Mouse (Mus musculus) layer of hippocampus, adult 9-11 months (tissue): ENCODE measurements around the gene B3gnt7.
A peak's percentile ranks its signal among the peaks of the same experiment; 100 is the strongest.
"Not testable (repeated sequence)": the region's sequence is repeated elsewhere in the genome, so short reads cannot be mapped to it uniquely, and the experiment has no call there.

ENCODE experiments used
- DNase-seq: peaks from one replicate; pipeline ENCODE4 v3.0.0; 2022

Gene B3gnt7

GRCm38 (mm10) chr1:86303063-86303872 lies 636 bp downstream of the B3gnt7 start:
- peak; percentile 54 for DNase-seq

GRCm38 (mm10) chr1:86303873-86304250 lies 1.2 kb downstream of the B3gnt7 start:
- DNase-seq, result no peak

GRCm38 (mm10) chr1:86306686-86307085 lies 4.1 kb downstream of the B3gnt7 start:
- no peak for DNase-seq

DNA sequence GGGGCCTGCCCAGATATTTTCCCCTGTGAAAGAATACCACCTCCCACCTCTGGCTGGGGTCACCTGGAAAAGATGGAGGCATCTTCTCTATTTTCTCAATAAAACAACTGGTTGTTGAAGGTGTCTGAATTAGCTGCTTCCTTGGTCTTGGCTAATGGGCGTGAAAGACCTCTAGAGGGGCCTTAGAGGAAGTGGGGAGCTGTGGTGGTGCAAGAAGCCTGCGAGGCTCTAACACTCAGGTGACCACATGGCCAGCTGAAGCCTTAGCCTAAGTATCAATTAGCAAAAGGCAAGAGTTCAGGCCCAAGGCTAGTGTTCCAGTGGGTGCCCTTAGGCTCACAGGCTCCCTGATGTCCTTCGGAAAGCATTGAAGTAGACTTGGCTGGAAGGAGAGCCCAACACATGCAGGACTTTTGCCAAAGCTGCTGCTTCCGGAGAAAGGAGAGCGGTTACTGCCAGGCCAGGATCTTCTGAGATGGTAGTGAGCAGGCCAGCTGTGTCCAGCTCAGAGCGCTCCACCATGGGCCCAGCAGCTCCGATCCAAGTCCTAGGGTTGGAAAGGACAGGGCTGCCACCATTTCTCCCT lies 4.6 kb downstream of the B3gnt7 start:
- DNase-seq, result no peak

GRCm38 (mm10) chr1:86307871-86308641 lies 5.4 kb downstream of the B3gnt7 start:
- DNase-seq, result no peak

DNA sequence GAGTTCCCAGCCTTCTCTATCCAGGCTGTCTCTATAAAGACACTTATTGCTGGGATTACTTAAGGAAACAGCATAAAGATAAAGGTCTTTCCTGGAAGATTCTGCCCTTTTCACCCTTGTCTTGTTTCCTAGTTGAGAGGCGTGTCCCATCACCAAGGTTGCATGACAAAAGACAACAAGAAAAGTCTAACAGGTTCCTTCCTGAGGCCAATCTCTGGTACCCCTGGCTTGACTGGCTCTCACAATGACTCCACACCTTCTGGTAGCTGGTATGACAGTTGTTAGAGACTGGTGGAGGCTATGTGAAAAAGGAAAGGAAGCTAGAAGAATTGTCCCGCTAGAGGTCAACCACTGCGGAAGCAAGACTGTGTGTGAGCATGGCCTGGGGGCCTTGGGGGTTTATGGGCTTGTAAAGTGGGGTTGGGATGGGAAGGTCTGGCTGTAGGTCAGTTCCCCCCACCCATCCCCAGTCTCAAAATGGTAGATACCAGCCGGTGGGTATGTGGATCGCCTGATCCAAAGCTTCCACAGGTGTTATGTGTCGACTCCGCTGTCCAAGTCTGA lies 6.7 kb downstream of the B3gnt7 start:
- DNase-seq, result no peak

DNA sequence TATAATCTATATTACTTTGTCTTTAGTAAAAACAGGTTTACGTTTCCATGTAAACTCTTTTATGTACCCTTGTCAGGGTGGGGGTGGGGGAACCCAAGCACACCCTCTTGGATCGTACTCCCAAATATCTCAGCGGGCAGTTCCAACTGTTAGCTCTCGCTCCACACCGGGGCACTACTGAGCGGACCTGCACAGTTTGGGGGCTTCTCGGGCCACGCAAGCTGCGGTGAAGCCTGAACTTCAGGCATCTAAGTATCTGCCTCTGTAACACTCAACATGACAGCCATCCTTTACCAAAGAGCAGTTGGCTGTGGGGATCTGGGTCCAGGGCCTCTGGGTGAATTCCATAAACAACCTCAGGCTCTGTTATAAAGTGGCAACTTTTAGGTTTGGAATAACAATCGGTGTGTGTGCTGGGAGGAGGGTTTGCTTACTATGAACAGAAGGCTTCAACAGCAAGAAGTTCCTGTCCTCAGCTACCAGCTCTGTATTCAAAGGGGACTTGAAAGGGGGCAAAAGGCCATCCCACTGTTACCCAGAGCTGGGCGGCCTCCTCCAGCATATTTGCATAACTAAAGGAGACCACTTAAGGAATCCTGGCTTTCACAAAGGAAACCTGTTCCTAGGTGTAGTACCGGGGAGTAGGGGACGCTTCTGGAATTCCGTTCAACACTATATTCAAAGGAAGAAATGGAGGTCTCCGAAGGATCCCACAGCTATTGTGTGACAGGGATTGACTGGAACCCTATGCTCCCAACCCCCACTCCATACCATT lies 8.1 kb downstream of the B3gnt7 start:
- no peak for DNase-seq

DNA sequence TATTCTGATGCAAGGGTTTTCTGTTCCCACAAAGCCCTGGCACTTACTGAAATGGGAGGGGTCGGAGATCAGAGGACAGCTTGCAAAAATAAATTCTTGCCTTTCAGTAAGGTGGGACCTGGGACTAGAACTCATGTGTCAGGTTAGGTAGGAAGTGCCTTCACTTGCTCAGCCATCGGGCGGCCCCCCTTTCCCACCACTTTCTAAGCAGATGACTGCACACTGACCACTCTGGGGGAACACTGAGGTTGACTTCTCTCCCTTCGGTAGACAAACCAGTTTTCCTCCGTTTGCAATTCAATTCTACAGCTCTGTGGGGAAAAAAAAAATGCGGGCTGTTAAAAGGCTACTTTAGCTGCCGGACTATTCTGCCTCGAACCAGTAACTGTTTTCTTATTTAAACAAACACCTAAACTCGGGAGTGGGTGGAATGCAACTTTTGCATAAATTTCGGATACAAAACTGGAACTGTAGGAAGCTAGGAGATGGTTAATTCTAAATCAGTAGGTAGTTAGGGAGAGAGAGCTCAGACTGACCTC lies 8.9 kb downstream of the B3gnt7 start:
- DNase-seq, result no peak

DNA sequence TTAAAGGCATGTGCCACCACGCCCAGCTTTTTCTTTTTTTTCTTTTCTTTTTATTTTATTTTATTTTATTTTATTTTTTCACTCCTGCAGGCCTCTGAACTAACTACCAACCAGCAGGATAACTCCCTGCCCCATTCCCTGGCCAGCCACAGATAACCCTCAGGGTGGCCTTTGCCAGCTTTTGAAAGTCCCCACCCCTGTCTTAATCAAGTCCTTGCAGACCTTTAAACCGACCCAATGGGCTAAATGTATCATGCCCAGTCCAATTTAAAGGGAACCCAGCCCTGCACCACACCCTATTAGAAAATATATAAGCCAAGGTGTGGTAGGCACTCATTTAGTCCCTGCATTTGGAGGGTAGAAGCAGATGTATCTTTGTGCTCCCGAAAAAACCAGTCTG lies 9.6 kb downstream of the B3gnt7 start:
- DNase-seq, result no peak

DNA sequence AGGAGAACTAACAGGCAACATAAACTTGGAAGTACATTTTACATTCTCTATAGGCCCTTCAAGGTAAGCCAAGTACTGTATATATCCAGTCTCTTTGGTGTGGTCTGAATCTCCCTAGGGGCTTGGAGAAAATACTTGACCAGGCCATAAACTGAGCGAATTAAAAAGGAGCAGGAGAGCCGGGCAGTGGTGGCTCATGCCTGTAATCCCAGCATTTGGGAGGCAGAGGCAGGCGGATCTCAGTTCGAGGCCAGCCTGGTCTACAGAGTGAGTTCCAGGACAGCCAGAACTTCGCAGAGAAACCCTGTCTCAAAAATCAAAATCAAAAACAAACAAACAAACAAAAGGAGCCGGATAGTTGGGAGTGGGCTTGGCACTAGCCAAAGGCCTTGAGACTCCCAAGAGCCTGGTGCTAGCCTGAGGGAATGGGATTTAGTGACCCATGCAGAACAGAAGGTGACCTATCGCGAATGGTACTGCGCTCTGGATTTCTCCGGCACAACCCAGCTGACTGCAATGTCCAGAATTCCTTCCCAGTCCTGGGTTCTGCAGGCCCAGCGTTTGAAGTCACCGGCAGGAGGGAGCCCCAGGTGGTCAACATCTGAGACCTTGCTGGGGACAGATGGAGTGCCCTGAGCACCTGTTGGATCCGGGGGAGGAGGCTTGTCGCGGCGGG lies 10.6 kb downstream of the B3gnt7 start:
- no peak for DNase-seq

GRCm38 (mm10) chr1:86313772-86314125 lies 11.1 kb downstream of the B3gnt7 start:
- DNase-seq, result no peak

GRCm38 (mm10) chr1:86320822-86321413 lies 18.3 kb downstream of the B3gnt7 start:
- DNase-seq, result no peak

- DNase-seq, result no peak
These were observed 33.7 kb downstream of the B3gnt7 start for GRCm38 (mm10) chr1:86336330-86336729.

DNA sequence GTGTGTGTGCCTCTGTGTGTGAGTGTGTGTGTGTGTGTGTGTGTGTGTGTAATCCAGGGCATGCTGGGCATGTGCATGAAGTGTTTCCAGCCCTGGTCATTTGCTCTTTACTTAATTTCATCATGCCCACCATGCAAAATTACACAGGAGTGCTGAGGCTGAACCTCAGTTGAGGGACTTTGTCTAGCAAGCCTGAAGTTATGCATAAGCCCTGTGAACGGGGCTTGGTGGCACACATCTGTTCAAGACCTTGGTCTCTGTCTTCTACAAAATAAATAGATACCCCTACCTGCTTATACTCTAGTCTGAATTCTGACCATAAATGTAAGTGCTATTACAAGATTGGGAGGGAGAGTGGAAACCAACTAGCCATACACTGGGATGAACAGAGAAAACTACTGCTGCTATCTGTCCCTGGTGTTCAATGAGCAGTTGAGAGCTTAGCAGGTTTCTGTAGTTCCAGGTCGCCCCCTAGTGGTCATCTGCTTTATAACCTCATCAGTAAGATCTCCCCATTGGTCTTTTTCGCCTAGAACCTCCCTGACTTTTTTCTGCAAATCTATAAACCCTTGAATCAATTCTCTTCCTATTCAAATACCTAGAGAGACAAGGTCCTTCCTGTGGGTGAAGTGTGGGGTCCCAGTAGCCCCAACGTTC lies 36.7 kb downstream of the B3gnt7 start:
- peak; percentile 84 for DNase-seq

GRCm38 (mm10) chr1:86341096-86341495 lies 38.5 kb downstream of the B3gnt7 start:
- DNase-seq, result not testable (repeated sequence)

DNA sequence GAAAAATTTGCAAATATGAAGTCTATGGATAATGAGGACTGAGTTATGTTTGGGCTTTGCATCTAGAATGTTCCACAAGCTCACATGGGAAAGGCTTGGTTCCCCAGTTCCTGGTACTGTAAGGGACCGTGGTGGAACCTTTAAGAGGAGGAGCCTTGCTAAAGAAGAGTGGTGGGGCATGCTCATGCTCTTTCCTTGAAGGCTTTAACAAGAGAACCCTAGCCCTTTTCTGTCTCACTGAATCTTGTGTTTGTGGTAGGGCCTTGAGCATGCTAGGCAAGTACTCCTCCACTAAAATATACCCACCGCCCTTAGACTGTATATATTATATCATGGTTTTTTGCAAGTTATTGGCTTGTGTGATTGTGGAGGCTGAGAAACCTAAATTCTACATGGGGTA lies 39.7 kb downstream of the B3gnt7 start:
- no peak for DNase-seq

- DNase-seq, result no peak
These were observed 40.5 kb downstream of the B3gnt7 start for GRCm38 (mm10) chr1:86343087-86343645.

- no peak for DNase-seq
These were observed 41.6 kb downstream of the B3gnt7 start for GRCm38 (mm10) chr1:86343969-86344861.

DNA sequence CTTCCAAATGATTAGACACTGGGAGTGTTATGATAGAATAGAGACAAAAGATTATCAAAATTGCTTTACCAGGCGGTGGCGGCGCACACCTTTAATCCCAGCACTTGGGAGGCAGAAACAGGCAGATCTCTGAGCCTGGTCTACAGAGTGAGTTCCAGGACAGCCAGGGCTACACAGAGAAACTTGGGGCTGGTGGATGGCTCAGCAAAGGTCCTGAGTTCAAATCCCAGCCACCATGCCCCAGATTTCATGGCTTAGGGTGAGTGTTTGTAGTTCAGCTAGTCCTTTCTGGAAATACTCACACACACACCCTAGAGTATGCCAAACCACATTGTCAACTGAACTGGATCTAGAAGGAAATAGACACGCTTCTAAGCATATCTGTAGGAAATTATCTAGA lies 42.4 kb downstream of the B3gnt7 start:
- DNase-seq, result no peak

- DNase-seq, result no peak
These were observed 43.3 kb downstream of the B3gnt7 start for GRCm38 (mm10) chr1:86345956-86346355.
